Mouse (Mus musculus) embryo, embryonic 10 days (tissue): ENCODE data around the gene Esyt3.

ENCODE experiments used
- DNase-seq: peaks from one replicate; pipeline ENCODE4 v3.0.0-alpha.2; 2015; ENCODE audit warnings: low spot score

Gene Esyt3

DNA sequence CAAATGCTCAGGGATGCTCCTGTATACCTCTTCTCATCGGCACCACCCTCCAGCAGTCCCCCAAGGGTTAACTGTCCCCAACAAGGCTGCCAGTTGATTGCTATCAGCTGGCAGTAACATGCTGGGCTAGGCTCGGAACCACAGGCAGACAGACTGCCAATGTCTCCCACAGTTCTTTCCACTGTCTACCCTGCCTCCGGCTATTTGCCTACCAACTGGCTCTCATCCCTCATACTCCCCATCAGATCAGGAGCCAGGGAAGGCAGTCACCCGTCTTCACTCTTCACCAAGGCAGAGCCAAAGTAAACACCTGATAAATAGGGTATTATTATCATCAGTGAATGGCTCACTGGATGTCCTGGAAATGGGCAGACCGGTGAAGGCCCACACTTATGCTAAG lies 3.6 kb downstream of the Esyt3 start:
- no peak for DNase-seq

DNA sequence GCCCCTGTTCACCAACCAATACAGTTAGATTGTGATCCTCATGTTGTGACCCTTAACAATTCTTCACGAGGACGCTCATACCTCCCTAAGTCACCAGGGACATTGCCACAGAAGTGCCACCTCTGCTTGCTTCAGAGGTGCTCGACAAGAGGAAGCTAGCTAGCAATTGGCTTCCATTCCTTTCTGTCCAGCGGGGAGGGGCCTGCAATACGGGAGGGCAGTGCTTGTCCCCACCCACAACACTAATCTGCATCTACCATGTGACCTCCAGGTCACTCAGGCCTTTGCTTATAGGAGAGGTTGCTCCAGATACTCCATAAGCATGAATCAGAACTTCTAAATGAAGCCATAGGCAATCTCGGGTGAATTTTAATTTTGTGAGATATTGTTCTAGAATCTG lies 5.0 kb downstream of the Esyt3 start:
- no peak for DNase-seq

DNA sequence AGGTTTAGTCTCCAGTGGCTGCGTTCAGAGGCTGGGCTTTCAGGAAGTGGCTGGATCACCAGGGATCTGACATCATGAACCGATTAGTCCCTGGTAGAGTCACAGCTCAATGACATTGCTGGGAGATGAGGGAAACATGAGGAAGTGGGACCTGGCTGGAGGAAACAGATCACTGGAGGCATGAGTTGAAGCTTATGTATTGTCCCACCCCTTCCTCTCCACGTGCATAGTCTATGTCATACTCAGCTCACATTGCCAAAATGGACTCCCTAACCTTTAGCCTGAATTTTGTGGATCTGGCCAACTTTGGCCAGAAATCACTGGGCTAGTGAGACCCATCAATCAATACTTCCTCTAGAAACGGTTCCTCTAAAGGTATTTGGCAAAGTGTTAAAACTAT lies 5.4 kb downstream of the Esyt3 start:
- no peak for DNase-seq

DNA sequence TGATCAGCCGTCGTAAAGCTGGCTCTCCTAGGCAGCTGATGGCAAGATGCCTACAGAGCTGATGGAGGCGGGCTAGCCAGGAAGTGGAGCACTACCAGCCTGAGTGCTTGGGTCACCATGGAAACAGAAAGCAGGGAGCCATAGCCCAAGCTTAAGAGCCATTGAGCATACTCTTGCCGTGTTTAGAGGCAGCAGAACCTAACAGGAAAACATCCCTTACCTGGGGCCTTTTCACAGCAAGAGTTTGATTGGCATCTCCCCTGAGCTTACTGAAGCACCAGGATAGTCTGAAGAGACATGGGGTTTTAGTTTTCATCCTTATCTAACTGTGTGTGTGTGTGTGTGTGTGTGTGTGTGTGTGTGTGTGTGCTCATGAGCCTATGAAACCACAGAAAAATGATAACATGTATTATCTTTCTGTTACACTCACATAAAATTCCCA lies 13.0 kb downstream of the Esyt3 start:
- peak; percentile 19 for DNase-seq

DNA sequence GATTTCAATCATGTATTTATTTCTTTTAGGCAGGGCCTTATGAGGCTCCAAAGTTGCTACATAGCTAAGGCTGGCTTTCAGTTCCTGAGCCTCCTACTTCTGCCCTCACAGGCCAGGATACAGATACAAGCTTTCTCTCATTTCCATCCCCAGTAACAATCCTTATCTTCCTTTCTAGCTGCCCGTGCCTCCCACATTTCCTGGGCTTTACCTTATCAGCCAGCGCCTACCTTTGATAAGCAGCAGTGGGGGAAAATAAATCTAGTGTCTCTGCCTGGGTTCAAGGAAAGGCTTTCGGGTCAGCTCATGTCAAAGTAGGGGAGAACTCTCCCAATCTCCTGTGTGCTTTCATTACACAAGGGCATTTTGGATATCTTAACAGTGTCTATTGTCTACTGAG lies 16.8 kb downstream of the Esyt3 start:
- no peak for DNase-seq

DNA sequence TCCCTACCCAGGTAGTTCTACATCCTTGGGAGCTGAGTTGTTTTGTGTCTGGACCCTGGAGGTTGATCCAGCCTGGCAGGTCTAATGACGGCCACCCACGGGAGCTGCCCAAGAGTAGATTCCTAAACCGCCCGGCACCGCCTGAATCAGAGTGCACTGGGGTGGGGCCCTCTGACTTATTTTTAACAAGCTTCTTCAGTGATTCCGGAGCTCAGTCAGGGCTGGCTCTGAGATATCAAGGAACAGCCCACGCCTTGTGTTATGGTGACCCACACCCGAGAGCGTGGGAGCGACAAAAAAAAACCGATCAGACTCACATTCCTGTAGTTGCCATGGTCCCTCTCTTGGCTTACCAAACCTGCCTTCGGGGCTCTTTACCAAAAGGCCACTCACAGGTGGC lies 18.2 kb downstream of the Esyt3 start:
- no peak for DNase-seq

DNA sequence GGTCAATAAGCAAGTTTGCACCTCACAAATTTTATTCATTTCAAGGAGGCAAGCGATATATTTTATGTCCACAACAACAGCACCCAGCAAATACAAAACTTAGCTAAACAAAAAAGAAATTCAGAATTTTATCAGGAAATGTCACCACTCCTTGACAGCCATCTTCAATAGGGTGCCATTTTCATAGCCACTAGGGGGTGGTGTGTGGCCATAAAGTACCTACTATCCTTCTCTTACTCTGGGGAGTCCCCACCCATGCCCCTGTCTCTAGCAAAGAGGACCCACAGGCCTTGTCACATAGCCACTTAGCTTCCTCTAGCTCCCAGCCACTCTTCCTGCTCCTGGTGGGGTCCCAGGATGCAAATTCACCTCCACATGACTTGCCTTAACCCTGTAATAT lies 19.2 kb downstream of the Esyt3 start:
- no peak for DNase-seq

DNA sequence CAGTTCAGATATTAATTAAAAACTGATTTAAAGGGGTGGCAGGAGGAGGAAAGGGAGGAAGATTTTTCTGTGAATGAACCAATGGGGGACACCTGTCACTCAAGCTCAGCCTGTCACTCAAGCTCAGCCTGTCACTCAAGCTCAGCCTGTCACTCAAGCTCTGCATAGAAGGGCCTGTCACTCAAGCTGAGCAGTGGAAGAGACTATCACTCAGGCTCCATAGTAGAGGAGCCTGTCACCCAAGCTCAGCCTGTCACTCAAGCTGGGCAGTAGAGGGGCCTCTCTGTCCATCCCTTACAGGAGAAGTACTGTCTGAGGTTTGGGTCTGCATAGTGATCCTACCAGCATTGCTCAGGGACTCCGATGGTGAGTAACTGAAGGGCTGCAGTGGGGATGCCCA lies 20.1 kb downstream of the Esyt3 start:
- no peak for DNase-seq

DNA sequence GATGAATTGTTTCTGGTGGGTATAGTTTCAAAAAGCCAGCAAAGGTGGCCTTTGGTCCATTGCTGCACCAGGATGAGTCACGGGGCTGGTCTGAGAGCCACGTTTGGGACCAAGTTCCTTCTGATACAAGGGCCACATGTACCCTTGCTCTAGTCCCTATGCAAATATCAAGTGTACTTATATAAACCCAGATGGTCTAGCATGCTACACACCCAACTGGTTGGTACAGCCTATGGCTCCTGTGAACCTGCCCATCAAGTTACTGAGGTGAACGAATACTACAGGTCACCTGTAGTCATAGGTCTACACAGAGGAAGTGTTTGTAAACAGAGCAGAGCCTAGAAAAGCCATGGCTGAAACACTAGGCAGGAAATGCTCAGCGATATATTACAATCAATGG lies 21.8 kb downstream of the Esyt3 start:
- no peak for DNase-seq

DNA sequence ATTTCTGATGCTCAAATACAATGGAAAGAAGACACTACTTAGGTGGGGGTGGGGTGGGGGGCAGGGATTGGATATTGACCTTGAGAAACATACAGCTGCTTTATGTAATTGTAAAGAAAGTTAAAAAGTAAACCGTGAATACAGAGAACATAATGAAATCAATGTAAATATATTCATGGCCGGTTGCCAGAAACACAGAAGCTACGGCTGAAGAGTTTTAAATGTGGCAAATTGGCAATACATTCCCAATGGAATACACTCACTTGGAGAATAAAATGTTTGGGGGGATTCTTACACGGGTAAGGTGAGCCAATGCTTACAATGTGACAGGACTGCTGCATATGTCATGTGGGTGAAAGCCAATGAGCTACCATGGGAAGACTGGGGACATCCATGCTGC lies 31.5 kb downstream of the Esyt3 start:
- no peak for DNase-seq

DNA sequence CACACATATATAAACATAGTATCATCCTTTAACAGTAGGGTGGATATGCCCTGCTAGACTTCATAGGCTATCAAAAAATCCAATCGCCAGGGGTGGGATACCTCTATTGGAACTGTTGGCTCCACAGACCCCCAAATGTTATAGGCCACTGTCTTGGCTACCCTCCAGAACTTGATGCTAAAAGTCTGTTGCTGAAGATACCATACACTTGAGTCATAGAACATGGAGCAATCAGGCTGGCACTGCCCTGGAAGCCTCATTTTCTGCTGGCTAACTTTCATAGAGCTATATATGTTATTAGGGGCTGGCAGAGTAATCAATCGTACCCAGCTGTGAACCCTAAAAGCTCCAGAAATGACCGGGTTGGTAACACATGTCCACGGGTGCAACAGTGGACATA lies 32.4 kb downstream of the Esyt3 start:
- no peak for DNase-seq

DNA sequence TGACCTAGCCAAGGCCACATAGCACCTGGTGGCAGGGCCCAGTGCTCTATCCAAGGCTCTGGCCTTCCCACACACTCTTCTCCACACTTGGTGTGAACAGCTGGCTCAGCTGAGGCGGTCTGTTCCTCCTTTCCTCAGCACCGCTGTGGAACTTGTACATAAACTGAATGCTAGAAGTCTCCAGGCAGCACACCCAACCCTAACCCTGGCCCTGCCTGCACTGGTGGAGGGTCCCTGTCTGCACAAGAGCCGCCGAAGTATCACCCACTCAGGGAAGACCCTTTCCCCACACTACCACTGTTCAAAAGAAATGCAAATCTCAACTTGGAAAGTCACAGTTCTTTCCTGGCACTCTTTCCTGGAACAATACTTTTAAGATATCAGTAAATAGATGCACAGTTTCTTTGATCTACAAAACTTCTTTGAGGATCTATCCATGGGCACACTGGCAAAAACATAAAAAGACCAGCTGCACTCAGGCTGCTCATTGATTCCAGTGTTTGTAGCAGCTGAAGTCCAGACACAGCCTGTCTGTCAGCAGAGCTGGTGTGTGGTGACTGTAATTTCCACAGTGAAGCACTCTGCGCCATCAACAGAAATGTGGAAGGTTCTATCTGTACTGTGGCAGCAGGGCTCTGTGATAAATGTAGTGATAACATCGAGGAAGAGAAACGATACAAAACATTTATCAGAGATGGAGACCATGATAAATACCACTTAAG lies 33.0 kb downstream of the Esyt3 start:
- no peak for DNase-seq

DNA sequence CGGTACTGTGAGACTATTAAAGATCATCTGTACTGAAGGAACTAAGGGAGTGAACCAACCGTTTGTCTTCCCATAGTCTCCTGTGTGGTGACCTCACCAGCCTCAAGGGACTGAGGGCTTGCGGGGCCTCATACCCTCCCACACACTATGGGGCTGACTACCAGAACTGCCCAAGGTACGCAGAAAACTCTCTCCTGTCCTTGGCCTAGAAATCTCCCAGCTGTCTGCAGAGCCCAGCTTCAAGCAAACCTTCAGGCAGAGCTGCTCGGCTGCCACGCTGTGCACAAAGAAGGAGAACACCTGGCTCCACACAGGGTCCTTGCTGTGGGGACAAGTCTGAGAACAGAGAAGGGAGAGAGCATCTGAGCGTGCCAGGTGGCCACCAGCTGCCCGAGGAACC lies 38.4 kb downstream of the Esyt3 start:
- DNase-seq = no peak

DNA sequence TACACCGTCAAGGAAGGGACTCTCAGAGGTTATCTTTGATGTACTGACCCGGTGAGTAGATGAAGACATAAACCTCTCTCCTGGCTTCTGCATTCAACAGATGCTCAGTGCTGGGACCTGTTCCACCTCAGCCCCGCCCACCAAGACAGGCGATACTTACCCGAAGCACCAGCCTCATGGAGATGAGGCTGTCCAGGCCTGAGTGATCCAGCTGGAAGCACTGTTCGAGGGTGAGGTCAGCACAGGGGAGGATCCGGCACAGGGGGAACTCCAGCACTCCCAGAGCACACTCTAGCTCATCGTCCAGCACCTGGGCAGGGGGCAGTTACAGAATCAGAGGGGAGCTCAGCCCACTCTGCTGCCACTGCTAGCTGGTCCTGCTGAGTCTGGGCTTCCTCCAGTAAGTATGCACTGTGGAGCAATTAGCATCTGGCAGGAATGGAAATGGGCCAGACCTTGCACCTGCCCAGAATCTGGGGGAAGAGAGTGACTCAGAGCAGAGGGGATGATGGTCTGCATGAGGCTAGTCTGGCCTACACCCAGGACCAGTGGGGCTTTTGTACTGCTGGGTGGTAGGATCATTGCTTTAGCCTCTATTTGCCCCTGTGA lies 38.9 kb downstream of the Esyt3 start:
- no peak for DNase-seq

DNA sequence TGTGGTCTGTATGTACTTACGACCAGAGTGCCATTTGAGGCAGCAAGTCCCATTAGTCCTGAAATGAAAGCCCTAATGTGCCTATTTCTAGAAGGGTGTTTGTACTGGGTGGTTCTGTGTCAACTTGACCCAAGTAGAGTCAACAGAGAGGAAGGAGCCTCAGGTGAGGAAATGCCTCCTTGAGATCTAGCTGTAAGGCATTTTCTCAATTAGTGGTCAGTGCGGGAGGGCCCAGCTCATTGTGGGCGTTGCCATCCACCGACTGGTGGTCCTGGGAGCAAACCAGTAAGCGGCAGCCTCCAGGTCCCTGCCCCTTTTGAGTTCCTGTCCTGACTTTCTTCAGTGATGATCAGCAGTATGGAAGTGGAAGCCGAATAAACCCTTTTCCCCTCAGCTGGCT lies 52.1 kb downstream of the Esyt3 start:
- DNase-seq = no peak

DNA sequence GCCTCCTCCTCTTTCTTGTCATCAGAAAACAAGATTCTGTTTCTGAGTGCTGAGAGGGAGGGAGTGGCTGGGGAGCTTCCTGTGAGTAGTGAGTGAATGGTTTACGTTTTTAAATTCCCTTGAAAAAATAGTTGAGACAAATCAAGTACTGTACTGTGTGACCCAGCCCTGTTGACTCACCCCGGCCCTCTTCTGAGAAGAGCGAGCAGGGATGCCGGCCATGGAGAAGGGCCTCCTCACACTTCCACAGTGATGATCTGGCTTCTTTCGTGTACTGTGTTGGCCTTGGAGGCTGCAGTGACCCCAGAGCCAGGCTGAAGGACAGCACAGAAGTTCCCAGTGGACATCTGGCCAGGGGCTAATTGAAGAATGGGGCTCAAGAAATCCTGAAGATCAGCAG lies 54.1 kb downstream of the Esyt3 start:
- no peak for DNase-seq
